Mouse (Mus musculus) heart, adult 2 months (tissue): ENCODE results near the gene Lamb3.

Experiments
- CTCF ChIP-seq: fragments of 200-600 bp; IDR thresholded peaks from 2 replicates; pipeline ENCODE4 v1.8.1; 2022; ENCODE audit warnings: antibody characterized with exemption, mild to moderate bottlenecking, moderate library complexity
- EP300 ChIP-seq: fragments of 200-500 bp; IDR thresholded peaks from 2 replicates; pipeline ENCODE4 v1.6.1; 2011; ENCODE audit warnings: low read depth, low read length, control low read depth; ENCODE audit not compliant: insufficient read depth

GRCm38 (mm10) chr1:193303096-193303495, 95.6 kb downstream of the Lamb3 start:
- TF ChIP-seq EP300 (no peak), CTCF (no peak)
